Mouse (Mus musculus) hindbrain, embryonic 12.5 days (tissue): ENCODE results near the gene Cacna1e. TPM values are rescaled to one million over a fixed set of nuclear protein-coding genes. Genes with fewer than 3 reads are reported as not detected.

Experiments
- ATAC-seq: fragments of 200-750 bp; cut with Nextera tagmentation; 2 replicates; pipeline ENCODE4 v1.8.0; 2017; ENCODE audit warnings: moderate TSS enrichment; ENCODE audit not compliant: low FRiP score
- H3K27ac ChIP-seq: fragments of 300-500 bp; sonication (generic); 2 replicates; pipeline ENCODE4 v1.5.1; 2016; ENCODE audit warnings: mild to moderate bottlenecking
- H3K27me3 ChIP-seq: fragments of 300-500 bp; sonication (generic); 2 replicates; pipeline ENCODE4 v1.6.1; 2016; ENCODE audit warnings: mild to moderate bottlenecking
- H3K36me3 ChIP-seq: fragments of 300-500 bp; sonication (generic); 2 replicates; pipeline ENCODE4 v1.6.1; 2016; ENCODE audit warnings: mild to moderate bottlenecking
- H3K4me1 ChIP-seq: fragments of 300-500 bp; sonication (generic); 2 replicates; pipeline ENCODE4 v1.6.1; 2016
- H3K4me2 ChIP-seq: fragments of 300-500 bp; sonication (generic); replicated peaks from 2 replicates; pipeline ENCODE4 v1.6.1; 2016; ENCODE audit warnings: mild to moderate bottlenecking
- H3K4me3 ChIP-seq: fragments of 300-500 bp; sonication (generic); 2 replicates; pipeline ENCODE4 v1.5.1; 2016; ENCODE audit warnings: mild to moderate bottlenecking
- H3K9ac ChIP-seq: fragments of 300-500 bp; sonication (generic); 2 replicates; pipeline ENCODE4 v1.6.1; 2016; ENCODE audit warnings: mild to moderate bottlenecking, moderate library complexity
- H3K9me3 ChIP-seq: fragments of 300-500 bp; sonication (generic); replicated peaks from 2 replicates; pipeline ENCODE4 v1.6.1; 2016; ENCODE audit warnings: mild to moderate bottlenecking
- WGBS: fragments of 180-500 bp; shearing (Covaris S2); methylation state at CpG from one replicate; pipeline ENCODE4 v1.1.7; 2016; 5-methylcytosine and 5-hydroxymethylcytosine counted together
- polyA plus RNA-seq: library from polyadenylated mRNA; unstranded; fragments of >200 nt; fragmentation: Nextera tagmentation; extraction: Ambion mirVana; gene quantifications from 2 replicates; pipeline ENCODE4 v1.2.1, GENCODE M21; 2016

The Cacna1e gene
- polyA plus RNA-seq, 1 experiment from 2014 or later: 4.6 TPM

- Histone ChIP-seq H3K4me3 (no peak overlapping the region), H3K9me3 (no peaks in the 10 kb centered on the region), H3K36me3 (no peaks in the 10 kb centered on the region), H3K4me2 (no peak overlapping the region), H3K4me1 (no peaks in the 10 kb centered on the region), H3K27ac (no peak overlapping the region), H3K27me3 (no peaks in the 10 kb centered on the region), H3K9ac (no peak overlapping the region)
- ATAC-seq: no peak
Measured at GRCm38 (mm10) chr1:154511736-154512135, 372.6 kb downstream of the Cacna1e start.

DNA sequence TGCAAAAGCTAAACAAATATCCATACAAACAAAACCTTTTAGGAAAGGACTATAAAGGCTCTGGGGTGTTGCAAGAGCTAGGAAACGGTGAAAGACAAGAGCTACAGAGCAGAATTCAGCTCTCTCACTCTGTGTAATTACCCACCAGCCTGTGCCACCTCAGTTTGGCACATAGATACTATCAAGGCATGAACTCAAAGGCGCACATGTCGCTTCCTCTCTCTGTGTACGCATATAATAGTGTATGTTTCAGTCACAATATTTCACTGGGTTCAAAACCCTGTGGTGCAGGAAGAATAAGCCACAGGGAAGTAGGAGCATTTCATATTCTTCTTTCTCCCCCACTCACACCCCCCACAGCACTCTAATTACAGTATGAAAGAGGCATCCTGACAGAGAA is 380.3 kb downstream of the Cacna1e start:
- Histone ChIP-seq H3K4me1 (peaks cover 9% of the 10 kb centered on the region), H3K27me3 (no peaks in the 10 kb centered on the region), H3K4me2 (no peak overlapping the region), H3K9me3 (no peaks in the 10 kb centered on the region), H3K4me3 (no peak overlapping the region), H3K9ac (no peak overlapping the region), H3K36me3 (no peaks in the 10 kb centered on the region), H3K27ac (no peak overlapping the region)
- no peak for ATAC-seq
- 60% methylated on average over 4 of the region's 4 CpGs for WGBS

GRCm38 (mm10) chr1:154500869-154501268 is 383.4 kb downstream of the Cacna1e start:
- Histone ChIP-seq H3K27me3 (no peaks in the 10 kb centered on the region), H3K4me3 (no peak overlapping the region), H3K4me2 (no peak overlapping the region), H3K9me3 (no peaks in the 10 kb centered on the region), H3K27ac (0 out of 2 replicates have a peak overlapping the region, but pooled peaks have one; percentile 13), H3K4me1 (peaks cover 9% of the 10 kb centered on the region), H3K9ac (no peak overlapping the region), H3K36me3 (no peaks in the 10 kb centered on the region)
- 81% methylated on average over 5 of the region's 5 CpGs for WGBS
- peak; percentile 32; the same call in 1 of the 2 replicates for ATAC-seq

GRCm38 (mm10) chr1:154500187-154500866 is 384.0 kb downstream of the Cacna1e start:
- H3K27ac ChIP-seq: 0 out of 2 replicates have a peak overlapping the region, but pooled peaks have one; percentile 13
- no peak overlapping the region for H3K4me3 ChIP-seq
- H3K9ac ChIP-seq: no peak overlapping the region
- WGBS: 45% methylated on average over 3 of the region's 3 CpGs
- H3K9me3 ChIP-seq: no peaks in the 10 kb centered on the region
- no peak overlapping the region for H3K4me2 ChIP-seq
- H3K36me3 ChIP-seq: no peaks in the 10 kb centered on the region
- peaks cover 9% of the 10 kb centered on the region for H3K4me1 ChIP-seq
- peak; percentile 88 for ATAC-seq
- H3K27me3 ChIP-seq: no peaks in the 10 kb centered on the region

GRCm38 (mm10) chr1:154498821-154499220 is 385.5 kb downstream of the Cacna1e start:
- no peaks in the 10 kb centered on the region for H3K9me3 ChIP-seq
- 76% methylated on average over 4 of the region's 4 CpGs for WGBS
- no peak for ATAC-seq

GRCm38 (mm10) chr1:154491071-154491470 is 393.2 kb downstream of the Cacna1e start:
- H3K4me3 ChIP-seq: no peak overlapping the region
- no peaks in the 10 kb centered on the region for H3K4me1 ChIP-seq
- H3K27me3 ChIP-seq: no peaks in the 10 kb centered on the region
- ATAC-seq: no peak
- H3K27ac ChIP-seq: no peak overlapping the region
- H3K36me3 ChIP-seq: no peaks in the 10 kb centered on the region
- H3K9me3 ChIP-seq: no peaks in the 10 kb centered on the region
- WGBS: 65% methylated on average over 6 of the region's 6 CpGs
- H3K4me2 ChIP-seq: no peak overlapping the region
- no peak overlapping the region for H3K9ac ChIP-seq

More at GRCm38 (mm10) chr1:154498821-154499220, 385.5 kb downstream of the Cacna1e start:
- Histone ChIP-seq H3K4me3 (no peak overlapping the region), H3K4me2 (no peak overlapping the region), H3K36me3 (no peaks in the 10 kb centered on the region), H3K27me3 (no peaks in the 10 kb centered on the region), H3K4me1 (peaks cover 9% of the 10 kb centered on the region), H3K27ac (no peak overlapping the region), H3K9ac (no peak overlapping the region)

- no peak overlapping the region for H3K9ac ChIP-seq
- WGBS: 89% methylated on average over 2 of the region's 2 CpGs
- H3K4me3 ChIP-seq: no peak overlapping the region
- no peak overlapping the region for H3K27ac ChIP-seq
- H3K4me2 ChIP-seq: no peak overlapping the region
- no peak for ATAC-seq
- H3K36me3 ChIP-seq: no peaks in the 10 kb centered on the region
- H3K27me3 ChIP-seq: no peaks in the 10 kb centered on the region
- no peaks in the 10 kb centered on the region for H3K4me1 ChIP-seq
- H3K9me3 ChIP-seq: no peaks in the 10 kb centered on the region
Measured at GRCm38 (mm10) chr1:154476671-154477070, 407.6 kb downstream of the Cacna1e start.

DNA sequence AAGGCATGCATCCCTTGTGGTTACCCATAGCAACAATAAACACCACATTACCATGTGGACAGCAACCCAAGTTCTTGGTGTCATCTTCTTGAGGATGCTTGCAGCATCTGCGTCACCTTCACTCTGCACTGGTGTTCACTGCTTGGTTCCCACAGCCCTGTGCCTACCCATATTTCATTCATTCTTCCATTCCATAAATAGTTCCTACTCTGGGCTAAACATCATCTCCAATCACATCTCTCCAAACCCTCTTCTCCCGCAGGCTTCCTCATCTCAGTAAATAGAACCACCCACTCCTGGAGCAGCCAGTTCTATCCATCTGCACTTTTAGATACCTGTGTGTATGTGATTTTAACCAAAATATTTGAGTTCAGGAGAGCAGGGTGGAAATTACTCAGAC is 408.6 kb downstream of the Cacna1e start:
- Histone ChIP-seq H3K27ac (no peak overlapping the region), H3K9ac (no peak overlapping the region), H3K4me1 (no peaks in the 10 kb centered on the region), H3K27me3 (no peaks in the 10 kb centered on the region), H3K4me3 (no peak overlapping the region), H3K9me3 (no peaks in the 10 kb centered on the region), H3K36me3 (no peaks in the 10 kb centered on the region), H3K4me2 (no peak overlapping the region)
- no peak for ATAC-seq
- 89% methylated on average over 2 of the region's 2 CpGs for WGBS

- Histone ChIP-seq H3K27ac (no peak overlapping the region), H3K36me3 (no peaks in the 10 kb centered on the region), H3K4me1 (no peaks in the 10 kb centered on the region), H3K4me2 (no peak overlapping the region), H3K4me3 (no peak overlapping the region), H3K9ac (no peak overlapping the region), H3K9me3 (no peaks in the 10 kb centered on the region), H3K27me3 (no peaks in the 10 kb centered on the region)
- WGBS: 65% methylated on average over 4 of the region's 4 CpGs
- ATAC-seq: no peak
Measured at GRCm38 (mm10) chr1:154474156-154474555, 410.1 kb downstream of the Cacna1e start.

GRCm38 (mm10) chr1:154467265-154467664 is 417.0 kb downstream of the Cacna1e start:
- 88% methylated on average over 3 of the region's 3 CpGs for WGBS
- no peak for ATAC-seq

DNA sequence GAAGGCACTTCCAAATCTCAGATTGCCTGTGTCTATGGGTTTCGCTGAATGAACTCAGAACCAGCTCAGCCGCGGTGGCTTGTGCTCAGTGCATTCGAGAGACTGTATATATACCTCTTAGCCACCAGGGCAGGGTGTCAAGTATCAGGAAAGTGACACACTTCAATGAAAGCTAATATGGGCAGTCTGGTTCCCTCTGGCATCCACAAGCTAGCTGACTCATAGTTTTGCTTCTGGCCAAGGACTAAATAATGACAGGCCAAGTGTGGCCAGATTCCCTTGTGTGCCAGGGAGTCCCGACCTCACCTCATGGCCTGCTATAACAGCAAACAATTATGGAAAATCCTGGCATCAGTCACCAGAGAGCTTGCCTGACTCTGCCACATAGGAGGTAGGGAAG is 422.8 kb downstream of the Cacna1e start:
- no peak overlapping the region for H3K4me2 ChIP-seq
- no peak overlapping the region for H3K4me3 ChIP-seq
- 83% methylated on average over 5 of the region's 5 CpGs for WGBS
- no peaks in the 10 kb centered on the region for H3K27me3 ChIP-seq
- H3K9ac ChIP-seq: no peak overlapping the region
- ATAC-seq: no peak
- no peak overlapping the region for H3K27ac ChIP-seq
- no peaks in the 10 kb centered on the region for H3K36me3 ChIP-seq
- H3K9me3 ChIP-seq: no peaks in the 10 kb centered on the region
- no peaks in the 10 kb centered on the region for H3K4me1 ChIP-seq

More at GRCm38 (mm10) chr1:154467265-154467664, 417.0 kb downstream of the Cacna1e start:
- H3K27ac ChIP-seq: no peak overlapping the region
- no peaks in the 10 kb centered on the region for H3K9me3 ChIP-seq
- H3K4me1 ChIP-seq: no peaks in the 10 kb centered on the region
- H3K27me3 ChIP-seq: no peaks in the 10 kb centered on the region
- no peak overlapping the region for H3K4me3 ChIP-seq
- H3K9ac ChIP-seq: no peak overlapping the region
- H3K4me2 ChIP-seq: no peak overlapping the region
- H3K36me3 ChIP-seq: no peaks in the 10 kb centered on the region

GRCm38 (mm10) chr1:154460067-154460466 is 424.2 kb downstream of the Cacna1e start:
- Histone ChIP-seq H3K9me3 (no peaks in the 10 kb centered on the region), H3K27me3 (no peaks in the 10 kb centered on the region), H3K27ac (no peak overlapping the region), H3K4me3 (no peak overlapping the region), H3K4me2 (no peak overlapping the region), H3K4me1 (no peaks in the 10 kb centered on the region), H3K9ac (no peak overlapping the region), H3K36me3 (no peaks in the 10 kb centered on the region)
- WGBS: 84% methylated on average over 7 of the region's 7 CpGs
- no peak for ATAC-seq

GRCm38 (mm10) chr1:154458601-154459000 is 425.7 kb downstream of the Cacna1e start:
- Histone ChIP-seq H3K4me3 (no peak overlapping the region), H3K27me3 (no peaks in the 10 kb centered on the region), H3K9ac (no peak overlapping the region), H3K36me3 (no peaks in the 10 kb centered on the region), H3K4me1 (no peaks in the 10 kb centered on the region), H3K27ac (no peak overlapping the region), H3K9me3 (no peaks in the 10 kb centered on the region), H3K4me2 (no peak overlapping the region)
- WGBS: 82% methylated on average over 2 of the region's 2 CpGs
- ATAC-seq: no peak
